Comparison of ENCODE assay signal across 24 mouse cellular contexts in the genomic region with DNA sequence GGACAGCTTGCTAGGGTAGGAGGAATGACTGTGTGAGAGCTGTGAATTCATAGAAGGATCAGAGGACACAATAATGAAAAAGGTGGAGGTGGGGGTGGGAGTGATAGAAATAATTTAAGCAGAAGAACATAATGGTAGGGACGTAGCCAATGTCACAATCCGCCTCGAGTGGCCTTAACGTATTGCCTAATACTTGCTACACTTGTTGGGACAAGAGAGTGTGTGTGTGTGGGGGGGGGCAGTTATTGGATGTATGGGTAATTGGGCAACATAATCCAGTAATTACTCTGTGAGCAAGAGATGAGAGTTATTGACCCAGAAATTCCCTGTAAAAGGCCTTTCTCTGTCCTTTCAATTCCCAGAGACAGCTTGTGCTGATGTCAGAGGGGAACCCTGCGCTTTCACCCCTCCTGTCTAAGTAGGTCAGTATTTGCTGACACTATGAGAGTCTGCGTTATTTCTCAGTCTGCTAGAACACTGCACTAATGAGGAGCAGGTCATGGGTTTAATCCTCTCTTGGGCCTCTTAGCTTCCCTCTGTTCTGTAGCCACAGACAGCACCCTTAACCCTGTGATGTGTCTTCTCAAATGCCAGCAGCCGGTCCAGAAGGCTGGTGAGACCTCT.
A peak's percentile ranks its signal among the peaks of the same experiment; 100 is the strongest.
DNase-seq lines count a peak whose midpoint lies in the region; ATAC-seq and TF ChIP-seq lines count a peak whose summit lies in the region.
"Had no signal": no experiment of that assay in that cellular context is flagged by ENCODE, and none has a peak within 500 bp of the region (broad histone marks: within the 10 kb centered on the region; RNA-seq: fewer than 3 reads in every experiment).

No protein-coding gene starts in this region.

- DNase-seq in forebrain, embryonic 10.5 days (ENCODE audit: extremely low spot score, low spot score), result peak; percentile 24
- no peak for DNase-seq in forebrain, postnatal 0 days
- peak; percentile 12 for DNase-seq in lung, postnatal 36 days
- DNase-seq in lung, postnatal 4 days, result no peak
- DNase-seq in fat pad, adult 2 months (ENCODE audit: extremely low read depth, low read depth, low spot score), result peak; percentile 84
- peak; percentile 93 for DNase-seq in retina, embryonic 14.5 days (ENCODE audit: low spot score)
- DNase-seq in thymus, adult 18-20 months, result no peak
- DNase-seq in layer of hippocampus, postnatal 25 days (ENCODE audit: extremely low spot score in 1 of 2, low spot score in 1 of 2), result no peak
- DNase-seq: adrenal gland, postnatal 10 days; cerebellum, adult 11-12 months; cerebellum, postnatal 36 days; gastrocnemius, postnatal 25 days; heart, postnatal 14 days; kidney, adult 2 months; kidney, postnatal 25 days; layer of hippocampus, adult 9-11 months; right cerebral cortex, adult 18-20 months had no signal

- peaks cover 7% of the 10 kb centered on the region for H3K27me3 ChIP-seq in forebrain, embryonic 10.5 days (ENCODE audit: poor library complexity, severe bottlenecking)
- no peaks in the 10 kb centered on the region for H3K27me3 ChIP-seq in forebrain, postnatal 0 days (ENCODE audit: insufficient read depth, low read length)
- H3K27me3 ChIP-seq: CH12.LX; limb, embryonic 15.5 days; neural tube, embryonic 15.5 days had no signal

- no peaks in the 10 kb centered on the region for H3K9me3 ChIP-seq in forebrain, embryonic 10.5 days
- no peaks in the 10 kb centered on the region for H3K9me3 ChIP-seq in forebrain, postnatal 0 days (ENCODE audit: low read length)
- H3K9me3 ChIP-seq: heart, embryonic 10.5 days; limb, embryonic 15.5 days; neural tube, embryonic 15.5 days had no signal

- no peak for TF ChIP-seq CTCF in forebrain, postnatal 0 days (IDR thresholded peaks at IDR 0.05; ENCODE audit: low read depth)

- no peak overlapping the region for H3K9ac ChIP-seq in forebrain, postnatal 0 days
- H3K9ac ChIP-seq: limb, embryonic 15.5 days; neural tube, embryonic 15.5 days had no signal

- WGBS in forebrain, embryonic 10.5 days, result 34% methylated on average over 7 of the region's 7 CpGs
- WGBS in forebrain, postnatal 0 days, result 22% methylated on average over 7 of the region's 7 CpGs

- no peaks in the 10 kb centered on the region for H3K36me3 ChIP-seq in forebrain, embryonic 10.5 days (replicated peaks)
- H3K36me3 ChIP-seq in forebrain, postnatal 0 days (ENCODE audit: insufficient read depth), result no peaks in the 10 kb centered on the region
- H3K36me3 ChIP-seq: heart, embryonic 10.5 days; limb, embryonic 15.5 days; neural tube, embryonic 15.5 days had no signal

- no peak overlapping the region for H3K27ac ChIP-seq in forebrain, embryonic 10.5 days
- no peak overlapping the region for H3K27ac ChIP-seq in forebrain, postnatal 0 days (ENCODE audit: low read depth, low read length)
- H3K27ac ChIP-seq: heart, embryonic 10.5 days; limb, embryonic 15.5 days; neural tube, embryonic 15.5 days had no signal

- no peak overlapping the region for H3K4me3 ChIP-seq in forebrain, embryonic 10.5 days
- H3K4me3 ChIP-seq in forebrain, postnatal 0 days (ENCODE audit: low read depth, low read length), result no peak overlapping the region
- H3K4me3 ChIP-seq: heart, embryonic 10.5 days; limb, embryonic 15.5 days; megakaryocyte, embryonic 14.5 days; myocyte; neural tube, embryonic 15.5 days had no signal

- no peak for ATAC-seq in forebrain, postnatal 0 days
- ATAC-seq: hindbrain, embryonic 16.5 days had no signal

- H3K4me2 ChIP-seq in forebrain, postnatal 0 days (ENCODE audit: low read depth), result no peak overlapping the region
- H3K4me2 ChIP-seq: limb, embryonic 15.5 days; neural tube, embryonic 15.5 days had no signal

- peaks cover 33% of the 10 kb centered on the region for H3K4me1 ChIP-seq in forebrain, embryonic 10.5 days
- H3K4me1 ChIP-seq in forebrain, postnatal 0 days (ENCODE audit: insufficient read depth), result no peaks in the 10 kb centered on the region
- H3K4me1 ChIP-seq: heart, embryonic 10.5 days; limb, embryonic 15.5 days; megakaryocyte, embryonic 14.5 days; neural tube, embryonic 15.5 days had no signal

Comparison
In these comparisons a context has a peak if more than half of its experiments do, and no peak if none do; other contexts are left out.
1. DNase-seq: peak in forebrain, embryonic 10.5 days (single experiment), lung, postnatal 36 days (single experiment), fat pad, adult 2 months (single experiment) and retina, embryonic 14.5 days (single experiment); none in forebrain, postnatal 0 days (single experiment), lung, postnatal 4 days (0 of 2), thymus, adult 18-20 months (0 of 2) and layer of hippocampus, postnatal 25 days (0 of 2).